Mouse (Mus musculus) spleen, adult 2 months (tissue): ENCODE results near the gene Arsb.

ENCODE experiments used
- CTCF ChIP-seq: fragments of 200-500 bp; IDR thresholded peaks from 2 replicates; pipeline ENCODE4 v1.5.1; 2011; ENCODE audit warnings: mild to moderate bottlenecking, inconsistent platforms; ENCODE audit not compliant: insufficient read depth, insufficient read length, insufficient replicate concordance; ENCODE audit errors: extremely low read depth
- POLR2A ChIP-seq: fragments of 200-500 bp; IDR thresholded peaks from 2 replicates; pipeline ENCODE4 v1.6.1; 2011; ENCODE audit warnings: low read depth, low read length, inconsistent platforms

DNA sequence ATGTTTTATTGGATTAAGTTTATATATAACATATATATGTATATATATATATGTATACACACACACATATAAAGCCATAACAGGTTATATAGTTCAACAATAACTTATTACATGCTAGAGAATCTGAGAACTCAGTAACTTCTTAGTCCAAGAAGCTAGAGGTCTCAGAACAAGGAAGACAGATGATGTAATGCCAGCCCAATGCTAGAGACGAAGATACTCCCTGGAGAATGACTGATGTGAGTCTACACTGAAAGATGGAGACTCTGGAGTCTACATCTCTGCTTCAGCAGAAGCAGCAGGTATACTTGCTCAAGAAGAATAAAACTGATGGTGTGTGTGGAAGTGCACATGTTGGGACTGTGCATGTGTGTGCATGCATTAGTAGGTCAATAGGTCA, 208.3 kb downstream of the Arsb start:
- TF ChIP-seq CTCF (no peak), POLR2A (no peak)
